Mouse (Mus musculus) cerebral cortex, adult 2 months (tissue): Measurements from ENCODE around the gene Themis3.

Experiments
- WGBS: fragments of 180-500 bp; shearing (Covaris S2); methylation state at CpG from one replicate; pipeline ENCODE4 v1.1.7; 2018; 5-methylcytosine and 5-hydroxymethylcytosine counted together

Themis3 gene

DNA sequence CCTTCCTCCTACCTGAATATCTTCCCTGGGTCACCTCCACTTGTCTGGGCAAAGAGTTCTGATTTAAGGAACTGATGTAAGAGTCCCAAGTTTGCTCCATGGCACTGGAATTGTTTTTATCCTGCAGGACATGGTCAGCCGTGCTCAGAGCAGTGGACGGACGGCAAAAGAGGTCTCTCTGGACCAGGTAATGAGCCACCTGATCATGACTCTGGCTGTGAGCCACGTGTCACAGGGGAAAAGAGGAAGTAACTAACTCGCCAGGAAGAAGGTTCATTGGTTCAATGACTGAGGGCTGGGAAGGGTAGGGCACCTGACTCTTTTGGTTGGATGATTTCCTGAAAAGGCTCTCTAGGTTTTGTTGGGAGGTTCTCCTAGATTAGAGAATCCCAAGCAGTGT is at the start of gene Themis3:
Gene Themis3 (minus strand): TSS at position 187 of the 400 bp plus-strand sequence.
- 79% methylated on average over 5 of the region's 5 CpGs for WGBS

DNA sequence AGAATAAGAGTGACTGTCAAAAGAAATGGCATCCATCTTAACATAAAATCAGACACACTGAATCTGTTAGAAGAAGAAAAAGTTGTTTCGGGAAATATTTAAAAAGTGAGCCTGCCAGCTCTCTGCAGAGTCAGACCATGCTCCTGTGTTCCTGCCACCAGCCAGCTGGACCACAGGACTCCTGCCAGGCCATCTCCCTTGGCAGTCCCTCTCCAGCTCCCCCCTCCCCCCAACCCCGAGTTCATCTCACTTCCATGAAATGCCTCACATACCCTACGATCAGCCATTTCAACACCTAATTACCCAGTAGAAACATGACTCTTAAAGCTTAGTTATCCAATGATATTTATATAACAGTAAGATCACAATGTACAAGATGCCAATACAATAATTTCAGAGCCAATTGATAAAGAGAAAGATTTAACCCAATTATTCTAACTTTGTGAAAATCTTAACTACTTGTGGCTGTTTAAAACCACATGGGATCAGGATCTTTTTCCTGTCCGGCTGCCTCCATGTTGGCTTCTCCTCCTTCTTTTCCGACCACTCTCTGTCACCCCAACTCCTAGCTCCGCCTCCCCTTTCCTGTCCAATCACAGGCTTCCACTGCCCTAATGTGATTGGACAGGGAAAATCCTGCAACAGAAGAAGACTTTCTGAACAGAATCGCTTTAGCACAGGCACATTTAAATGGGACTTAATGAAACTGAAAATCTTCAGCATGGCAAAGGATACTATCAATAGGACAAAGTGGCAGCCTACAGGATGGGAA is 43.7 kb upstream of the Themis3 start:
- 79% methylated on average over 7 of the region's 7 CpGs for WGBS

DNA sequence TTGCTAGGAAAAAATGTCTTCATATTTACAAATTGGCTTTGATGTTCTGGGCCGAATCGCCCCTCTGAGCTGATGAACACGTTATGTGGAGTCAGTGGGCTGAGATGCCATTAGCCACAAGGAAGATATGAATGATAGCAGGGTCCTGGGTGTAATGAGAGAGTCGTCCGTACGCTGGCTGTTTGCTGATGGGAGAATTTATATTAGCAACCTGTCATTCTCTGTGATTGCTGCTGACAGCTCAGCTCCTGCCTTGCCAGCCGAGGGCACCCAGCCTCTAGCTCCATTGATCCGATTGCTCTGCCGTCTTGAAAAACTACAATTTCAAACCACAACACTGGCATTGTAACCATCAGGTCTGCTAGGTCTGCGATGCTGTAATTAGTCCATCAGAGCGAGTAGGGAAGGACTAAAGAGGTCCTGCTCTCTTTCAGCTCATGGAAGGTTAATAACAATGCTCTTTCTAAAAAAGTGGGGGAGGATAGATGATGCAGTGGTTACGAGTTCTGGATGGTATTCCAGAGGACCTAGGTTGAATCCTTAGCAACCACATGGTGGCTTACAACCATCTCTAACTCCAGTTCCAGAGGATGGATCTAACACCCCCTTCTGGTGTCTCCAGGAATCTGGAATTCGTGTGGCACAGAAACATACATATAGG is 25.7 kb upstream of the Themis3 start:
- WGBS: 72% methylated on average over 13 of the region's 13 CpGs

DNA sequence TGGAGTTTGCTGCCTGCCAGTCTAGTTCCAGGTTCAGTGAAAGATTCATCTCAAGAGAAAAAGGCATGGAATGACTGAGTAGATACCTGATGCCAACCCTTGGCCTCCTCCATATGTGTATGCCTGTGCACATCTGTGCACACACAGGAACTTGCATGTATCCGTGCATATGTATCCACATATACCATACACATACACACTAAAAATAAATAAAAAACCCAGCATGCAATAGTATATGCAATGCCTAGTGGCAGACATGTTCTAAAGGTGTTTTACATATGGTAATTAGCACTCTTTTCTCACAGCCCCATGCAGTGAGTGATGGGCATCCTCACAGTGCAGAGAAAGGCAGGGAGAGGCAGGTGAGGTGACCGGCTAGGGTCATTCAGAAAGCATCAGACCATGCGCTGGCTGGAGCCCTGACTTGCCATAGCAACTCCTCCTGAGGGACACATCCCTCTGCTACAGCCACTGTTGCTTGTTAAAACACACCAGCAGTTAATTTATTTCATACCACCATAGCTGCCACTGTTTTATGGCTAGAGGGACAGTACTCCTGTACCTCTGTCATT is 24.9 kb upstream of the Themis3 start:
- WGBS: 86% methylated on average over 3 of the region's 3 CpGs

DNA sequence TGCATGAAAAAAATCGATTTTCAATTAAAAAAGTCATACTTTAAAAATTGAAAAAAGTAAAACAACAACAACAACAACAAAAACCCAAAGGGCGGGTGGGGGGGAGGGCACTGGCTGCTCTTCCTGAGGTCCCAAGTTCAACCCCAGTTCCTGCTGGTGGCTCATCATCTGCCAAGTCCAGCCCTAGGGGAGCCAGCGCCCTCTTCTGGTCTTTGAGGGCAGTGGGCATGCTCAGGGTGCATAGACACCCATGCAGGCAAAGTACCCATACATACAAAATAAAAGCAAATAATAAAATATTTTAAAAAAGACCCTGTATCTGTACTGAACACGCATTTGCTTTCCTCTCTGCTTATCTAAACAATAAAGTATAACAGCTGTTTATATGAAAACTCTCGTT is 10.5 kb upstream of the Themis3 start:
- 82% methylated on average over 5 of the region's 5 CpGs for WGBS

DNA sequence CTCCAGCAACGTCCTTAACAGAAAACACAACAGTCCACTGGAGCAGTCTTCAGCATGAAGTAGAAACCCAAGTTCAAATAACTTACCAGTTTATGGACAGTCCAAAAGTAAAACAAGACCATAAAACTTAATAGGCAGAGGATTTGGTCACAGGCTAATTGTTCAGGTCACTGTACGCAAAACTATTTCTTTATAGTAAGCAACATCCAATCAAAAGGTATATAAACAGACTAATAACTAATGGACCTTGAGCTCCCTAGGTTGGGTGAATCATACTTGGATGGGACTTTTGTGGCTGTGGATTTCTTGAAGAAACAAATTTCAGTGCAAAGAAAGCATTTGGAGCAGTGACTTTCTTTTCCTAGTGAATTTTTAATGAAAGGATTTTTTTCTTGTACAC is 6.8 kb upstream of the Themis3 start:
- 90% methylated on average over 2 of the region's 2 CpGs for WGBS

DNA sequence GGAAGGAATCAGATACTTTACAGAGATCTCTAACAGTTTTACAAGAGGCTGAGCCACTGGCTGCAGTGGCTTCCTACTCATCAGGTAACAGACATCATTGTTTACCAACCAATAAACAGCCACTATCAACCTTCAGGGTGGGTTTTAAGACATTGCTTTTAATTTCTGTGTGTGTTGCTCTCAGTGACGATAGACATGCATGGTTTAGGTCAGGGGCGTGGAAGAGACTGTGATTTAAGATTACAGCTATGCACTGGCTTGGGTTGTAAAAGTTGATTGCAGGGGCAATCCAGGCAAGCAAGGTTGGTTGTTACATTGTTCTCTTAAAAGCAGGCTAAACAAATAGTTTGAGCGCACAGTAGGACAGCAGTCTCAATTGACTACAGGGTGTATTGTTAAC is 1.4 kb upstream of the Themis3 start:
- WGBS: 88% methylated on average over 3 of the region's 3 CpGs

DNA sequence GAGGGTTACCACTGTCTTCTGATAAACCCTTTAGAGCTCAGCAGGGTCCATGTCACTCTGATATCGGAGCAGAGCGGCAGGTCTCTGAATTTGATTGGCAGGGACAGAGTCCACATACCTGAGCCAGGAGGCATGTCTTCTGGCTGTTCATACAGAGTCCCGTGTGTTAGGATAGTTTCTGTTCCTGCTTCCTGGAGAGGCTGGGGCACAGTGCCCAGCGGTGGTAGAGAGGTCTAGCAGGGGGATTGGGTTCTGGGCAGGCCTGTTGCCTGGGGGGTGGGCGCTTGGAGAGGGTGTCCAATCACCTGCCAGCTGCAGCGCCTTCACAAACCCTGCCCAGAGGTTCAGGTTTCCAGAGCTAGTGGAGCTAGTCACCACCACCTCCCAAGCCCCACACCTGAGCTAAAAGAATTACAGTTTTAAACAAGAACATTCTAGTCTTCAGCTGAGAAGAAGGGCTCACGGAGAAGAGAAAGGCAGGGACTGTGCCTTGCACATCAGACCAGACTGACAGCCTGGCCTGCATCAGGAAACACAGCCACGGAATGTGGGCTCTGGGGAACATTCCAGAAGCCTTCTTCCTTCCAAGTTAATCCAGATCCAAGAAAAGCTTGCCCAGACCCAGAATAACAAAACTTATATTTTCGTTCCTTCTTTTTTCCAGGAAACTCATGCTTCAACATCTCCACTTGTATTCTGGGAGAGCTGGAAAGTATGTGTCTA is 3.9 kb downstream of the Themis3 start:
- 62% methylated on average over 9 of the region's 9 CpGs for WGBS

DNA sequence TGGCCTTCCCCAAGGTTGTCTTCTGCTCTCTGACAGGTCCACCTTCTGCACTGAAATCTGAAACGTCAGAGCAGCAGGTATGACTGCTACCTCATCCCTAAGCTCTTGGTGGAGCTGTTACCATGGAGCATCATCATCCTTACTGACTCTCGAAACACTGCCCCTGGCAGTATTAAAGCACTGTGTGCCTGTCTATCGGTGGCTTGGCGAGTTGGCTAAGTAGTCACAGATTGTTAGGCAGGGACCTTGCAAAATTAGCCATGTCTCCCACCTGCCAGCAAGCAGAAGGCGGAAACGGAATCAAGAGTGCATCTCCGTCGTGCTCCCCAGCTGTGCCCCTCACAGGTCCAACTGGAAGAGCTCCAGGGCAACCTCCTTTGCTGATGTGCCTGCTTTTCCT is 4.6 kb downstream of the Themis3 start:
- WGBS: 52% methylated on average over 8 of the region's 8 CpGs

DNA sequence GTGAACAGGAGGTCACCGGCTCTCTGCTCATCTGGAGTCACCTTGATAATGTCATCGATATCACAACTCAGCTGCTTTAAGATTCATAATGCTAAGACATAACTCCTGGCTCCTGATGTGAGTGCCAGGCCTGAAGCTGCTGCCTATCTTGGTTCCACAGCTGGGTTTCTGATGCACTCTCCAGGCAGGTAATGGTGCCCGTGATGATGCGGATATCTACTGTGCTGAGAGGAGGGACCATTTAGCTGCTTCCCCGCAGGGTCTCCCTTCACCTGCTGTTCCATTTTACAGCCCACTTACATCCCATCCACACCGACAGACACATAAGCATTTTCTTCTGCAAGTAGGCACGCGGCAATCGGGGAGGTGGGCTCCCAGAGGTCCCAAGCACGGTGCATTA is 7.7 kb downstream of the Themis3 start:
- WGBS: 92% methylated on average over 10 of the region's 10 CpGs

DNA sequence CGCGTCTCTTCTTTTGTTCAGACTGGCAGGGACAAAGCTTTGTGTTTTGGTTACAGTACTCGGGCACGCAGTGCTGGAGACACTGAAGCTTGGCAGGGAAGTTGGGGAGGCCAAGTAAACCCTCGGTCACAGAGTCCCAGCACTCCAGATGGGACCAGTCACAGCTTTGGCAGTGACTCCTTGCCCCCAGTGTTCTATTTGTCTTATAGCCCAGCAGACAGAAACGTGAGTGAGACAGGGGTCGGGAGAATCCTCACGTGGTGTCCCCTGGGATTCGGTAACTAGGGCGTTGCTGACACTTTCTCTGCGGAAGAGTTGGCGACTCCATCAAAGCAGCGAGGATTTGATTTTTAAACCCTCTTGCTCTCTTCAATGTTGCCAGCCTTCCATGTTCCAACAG is 8.3 kb downstream of the Themis3 start:
- 63% methylated on average over 13 of the region's 13 CpGs for WGBS

DNA sequence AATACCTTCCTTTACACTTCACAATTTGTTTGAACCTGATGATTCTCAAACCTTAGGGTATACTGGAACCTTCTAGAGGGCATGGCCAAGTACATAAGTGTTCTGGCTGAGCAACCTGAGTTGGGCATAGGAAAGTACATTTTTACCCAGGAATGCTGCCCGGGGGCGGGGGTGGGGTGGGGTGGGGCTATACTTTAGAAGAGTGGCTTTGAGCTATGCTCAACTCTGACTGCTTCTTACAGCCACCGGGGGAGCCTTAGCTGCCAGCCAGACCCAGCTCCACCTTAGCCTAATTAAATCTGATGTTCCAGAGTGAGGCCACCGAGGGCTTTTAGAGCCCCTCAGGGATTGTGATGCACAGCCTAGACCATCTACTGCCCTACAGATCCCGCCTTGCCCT is 13.4 kb downstream of the Themis3 start:
- WGBS: 81% methylated on average over 5 of the region's 5 CpGs

DNA sequence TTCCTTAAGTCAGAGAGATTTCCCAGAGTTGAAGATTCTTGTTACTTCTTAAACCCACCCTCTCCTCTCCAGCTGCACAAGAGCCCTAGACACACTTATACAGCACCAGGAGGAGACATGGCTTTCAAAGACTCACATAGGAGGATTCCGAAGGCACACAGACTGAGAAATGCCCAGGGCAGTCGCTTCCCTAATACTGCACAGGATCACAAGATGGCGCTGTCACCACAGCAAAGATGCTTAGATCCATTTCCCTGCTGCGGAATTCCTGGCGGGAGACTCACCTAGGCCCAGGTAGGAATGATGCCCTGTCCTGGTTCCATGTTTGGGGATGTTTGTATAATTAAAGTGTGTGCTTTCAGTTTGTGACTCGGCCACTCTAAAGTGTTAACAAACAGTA is 16.4 kb downstream of the Themis3 start:
- WGBS: 15% methylated on average over 6 of the region's 6 CpGs

DNA sequence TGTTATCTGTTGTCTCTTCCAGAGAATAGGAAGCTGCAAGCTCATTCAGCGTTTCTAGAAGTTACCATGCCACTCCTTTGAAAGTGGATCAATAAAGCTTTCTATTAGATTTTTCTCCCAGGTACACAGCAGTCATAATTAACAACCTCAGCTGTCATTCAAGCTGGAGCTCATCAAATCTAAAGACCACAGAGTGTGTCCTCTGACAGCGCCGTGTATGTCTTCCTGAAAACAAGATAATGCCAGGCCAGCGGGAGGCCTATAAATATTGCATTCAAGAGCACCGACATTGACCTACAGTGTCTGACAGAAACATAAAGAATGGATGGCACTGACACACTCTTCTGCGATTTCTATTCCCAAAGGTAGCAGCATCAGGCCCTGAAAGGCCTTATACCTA is 16.9 kb downstream of the Themis3 start:
- WGBS: 76% methylated on average over 6 of the region's 6 CpGs

DNA sequence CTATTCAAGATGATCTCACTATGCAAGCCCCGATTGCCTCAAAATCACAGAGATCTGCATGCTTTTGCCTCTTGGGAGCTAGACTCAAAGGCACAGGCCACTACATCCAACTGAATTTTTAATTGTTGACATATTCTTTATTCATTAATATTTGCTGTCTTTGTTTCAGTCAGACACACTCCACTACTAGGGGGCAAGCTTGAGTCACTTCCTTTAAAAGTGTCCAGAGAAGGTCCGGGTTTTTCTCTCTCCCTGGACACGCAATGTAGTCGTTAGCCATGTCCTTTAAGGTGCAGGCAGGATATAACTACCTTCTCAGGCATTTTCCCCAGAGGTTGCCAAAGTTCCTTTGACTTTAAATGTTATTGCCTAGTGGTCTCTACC is 21.8 kb downstream of the Themis3 start:
- 79% methylated on average over 4 of the region's 4 CpGs for WGBS

DNA sequence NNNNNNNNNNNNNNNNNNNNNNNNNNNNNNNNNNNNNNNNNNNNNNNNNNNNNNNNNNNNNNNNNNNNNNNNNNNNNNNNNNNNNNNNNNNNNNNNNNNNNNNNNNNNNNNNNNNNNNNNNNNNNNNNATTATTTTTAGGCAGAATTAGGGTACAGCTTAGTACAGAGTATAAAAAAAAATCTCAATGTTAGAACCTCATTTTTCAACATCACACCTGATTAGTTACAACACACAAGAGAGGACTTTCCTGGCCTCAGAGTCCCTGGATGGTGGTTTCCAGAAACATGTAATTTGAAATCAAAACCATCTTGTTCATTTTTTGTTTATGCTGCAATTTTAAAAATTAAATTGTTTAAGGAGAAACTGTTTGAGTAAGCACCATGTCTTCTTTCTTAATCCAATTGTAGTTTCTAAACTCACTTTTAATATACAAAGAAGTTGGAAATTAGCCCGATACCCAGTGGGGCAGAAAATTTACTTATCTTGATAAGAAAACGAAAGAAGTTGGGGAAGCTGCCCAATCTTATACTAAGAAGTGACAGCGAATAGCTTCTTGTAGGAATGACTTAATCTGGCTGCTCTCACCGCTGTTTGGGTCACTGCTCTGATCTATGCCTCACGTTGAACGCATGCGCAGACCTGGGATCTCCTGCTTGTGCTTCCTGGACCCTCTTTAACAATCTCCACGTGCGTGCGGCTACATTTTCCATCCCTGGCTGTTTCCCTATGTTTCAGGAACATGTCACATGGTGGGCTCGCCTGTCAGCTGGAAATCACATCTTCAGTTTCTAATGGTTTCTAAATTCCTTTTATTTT is 22.4 kb downstream of the Themis3 start:
- 82% methylated on average over 11 of the region's 11 CpGs for WGBS

DNA sequence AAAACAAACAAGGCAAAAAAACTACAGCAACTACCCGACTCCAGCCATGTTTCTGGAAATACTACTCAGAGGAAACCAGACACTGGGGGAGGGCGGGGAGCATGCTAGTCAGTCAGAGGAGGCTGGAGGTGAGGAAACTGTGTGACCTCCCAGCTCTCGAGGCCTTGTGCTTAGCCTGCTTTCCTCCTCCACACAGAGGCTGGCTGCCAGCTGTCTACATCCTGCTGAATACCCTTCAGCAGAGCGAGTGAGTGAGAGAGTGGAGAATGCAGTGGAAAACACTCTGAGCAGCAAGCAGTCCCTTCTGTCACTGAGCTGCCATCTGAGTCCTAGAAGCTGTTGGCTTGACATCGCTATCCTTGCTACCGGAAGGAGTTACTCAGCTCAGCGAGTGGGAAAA is 30.2 kb downstream of the Themis3 start:
- whole genome bisulfite sequencing: 35% methylated on average over 7 of the region's 7 CpGs

DNA sequence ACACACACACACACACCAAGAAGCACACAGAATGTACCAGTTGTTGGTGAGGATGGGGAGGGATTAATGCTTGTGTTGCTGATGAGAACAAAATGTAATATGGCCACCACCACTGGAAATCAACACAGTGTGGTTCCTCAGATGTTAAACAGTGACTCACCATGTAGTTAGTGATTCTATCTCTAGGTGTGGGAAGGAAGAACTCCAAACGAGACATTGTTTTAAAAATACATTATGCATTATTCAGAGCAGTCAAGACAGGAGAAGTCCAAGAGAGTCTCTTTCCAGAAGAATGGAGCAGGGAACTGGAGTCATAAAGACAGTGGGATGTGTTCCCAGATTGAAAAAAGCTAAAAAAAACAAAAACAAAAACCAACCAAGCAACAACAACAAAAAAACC is 30.9 kb downstream of the Themis3 start:
- WGBS: 24% methylated on average over 1 of the region's 1 CpGs

DNA sequence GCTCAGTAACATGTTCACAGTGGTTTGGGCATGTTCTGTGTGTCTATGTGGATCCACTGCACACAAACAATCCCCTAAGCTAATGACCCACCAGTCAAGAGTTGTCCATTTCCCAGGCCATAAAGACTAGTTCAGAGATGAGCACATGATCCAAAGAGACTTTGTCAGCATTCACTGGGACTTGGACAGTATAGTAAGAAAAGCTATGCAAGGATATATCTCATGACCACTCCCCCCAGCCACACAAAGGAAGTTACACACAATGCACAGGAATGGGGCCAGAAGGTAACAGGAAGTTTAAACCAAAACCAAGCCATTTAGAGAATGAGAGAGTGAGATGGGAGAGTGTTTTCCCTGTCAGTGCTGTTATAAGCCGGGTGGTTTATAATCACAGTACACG is 33.0 kb downstream of the Themis3 start:
- WGBS: 70% methylated on average over 2 of the region's 2 CpGs

DNA sequence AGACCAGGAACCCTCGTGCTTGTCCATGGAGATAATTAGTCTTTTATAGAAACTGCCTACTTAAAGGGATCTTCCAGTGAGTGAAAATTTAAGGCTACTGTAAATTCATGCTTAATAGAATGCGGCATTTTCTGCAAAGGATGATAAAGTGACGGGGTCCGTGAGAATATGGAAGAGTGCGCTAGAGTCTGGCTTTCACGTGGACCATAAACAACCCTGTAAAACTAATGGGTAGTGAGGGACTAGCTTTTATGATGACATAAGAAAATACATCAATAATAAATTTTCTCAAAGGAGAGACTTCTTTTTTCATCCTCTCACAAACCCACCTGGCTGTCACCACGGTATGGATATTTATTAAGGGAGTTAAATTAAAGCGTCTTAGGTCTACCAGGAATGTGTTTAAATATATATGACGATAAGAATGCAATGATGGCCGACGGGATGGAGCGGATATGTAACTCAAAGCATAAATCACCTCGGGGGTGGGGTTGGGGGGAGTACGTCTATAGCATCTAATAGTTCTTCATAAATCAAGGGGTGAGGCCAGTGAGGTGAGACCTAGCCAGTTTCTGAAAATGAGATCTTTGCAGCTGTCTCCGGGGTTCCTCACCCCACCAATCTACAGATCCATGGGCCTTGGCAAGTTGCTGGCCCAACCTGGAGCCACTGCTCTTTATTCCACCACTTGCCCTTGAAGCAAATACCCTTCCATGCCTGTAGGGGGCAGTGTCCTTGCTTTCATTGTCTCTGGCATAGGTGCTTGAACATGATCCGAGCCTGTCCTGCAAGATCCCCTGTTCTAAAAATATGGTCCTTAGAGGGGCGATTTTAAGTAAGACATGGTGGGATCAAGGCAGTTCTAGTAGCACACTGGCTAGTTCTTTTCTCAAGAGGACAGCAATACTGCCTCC is 35.8 kb downstream of the Themis3 start:
- 93% methylated on average over 17 of the region's 17 CpGs for WGBS

DNA sequence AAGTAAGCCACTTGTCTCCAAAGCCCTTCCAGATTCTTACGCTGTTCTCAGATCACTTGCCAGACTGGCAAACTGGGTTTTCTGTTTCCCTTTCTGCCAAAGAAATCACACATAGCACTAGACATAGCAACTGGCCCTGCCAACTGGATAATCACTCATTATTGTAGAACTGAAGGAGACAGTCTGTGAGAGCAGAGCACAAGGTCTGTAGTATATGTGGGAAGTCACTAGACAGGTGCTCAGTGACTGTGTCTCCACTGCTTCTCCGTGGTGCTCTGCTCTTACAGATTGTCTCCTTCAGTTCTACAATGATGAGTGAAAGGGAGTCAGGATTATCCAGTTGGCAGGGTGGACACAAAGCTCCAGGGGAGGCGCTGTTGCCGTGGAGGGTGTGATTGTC is 41.7 kb downstream of the Themis3 start:
- WGBS: 54% methylated on average over 4 of the region's 4 CpGs
